Mouse (Mus musculus) ES-Bruce4 (cell line): ENCODE results near the gene Rimklb.

Experiments
- CTCF ChIP-seq: IDR thresholded peaks from one replicate; pipeline ENCODE4 v1.8.1; 2011; ENCODE audit warnings: low read depth, low read length
- EP300 ChIP-seq: IDR thresholded peaks from 2 replicates; pipeline ENCODE4 v1.6.1; 2011; ENCODE audit warnings: low read depth, low read length; ENCODE audit not compliant: insufficient read depth
- POLR2A ChIP-seq: IDR thresholded peaks from one replicate; pipeline ENCODE4 v1.8.1; 2011; ENCODE audit warnings: low read length; ENCODE audit not compliant: insufficient read depth

DNA sequence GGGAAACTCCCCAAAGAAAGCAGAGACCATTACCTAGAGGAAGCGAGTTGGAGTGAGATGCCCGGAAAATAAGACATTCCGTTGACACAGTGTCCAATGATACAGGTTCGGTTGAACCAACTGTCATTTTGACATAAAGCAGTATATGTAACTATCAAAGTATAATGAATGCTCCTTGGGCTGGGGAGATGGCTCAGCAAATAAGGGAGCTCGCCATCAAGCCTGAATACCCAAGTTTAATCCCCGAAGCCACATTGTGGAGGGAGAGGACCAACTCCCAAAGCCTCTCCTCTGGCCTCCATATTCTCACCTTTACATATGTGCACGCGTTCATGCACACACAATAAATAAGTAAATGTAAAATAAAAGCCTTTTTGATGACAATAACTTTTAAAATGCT lies 87.3 kb downstream of the Rimklb start:
- TF ChIP-seq POLR2A = no peak
- TF ChIP-seq EP300 = no peak
- no peak for TF ChIP-seq CTCF
